ENCODE assay signal across 8 mouse cellular contexts in genomic region chr5:24591268-24591721, GRCm38 (mm10). TPM values are rescaled to one million over a fixed set of nuclear protein-coding genes. Genes with fewer than 3 reads are reported as not detected.
DNase-seq lines count a peak whose midpoint lies in the region; ATAC-seq and TF ChIP-seq lines count a peak whose summit lies in the region.

No protein-coding gene starts in this region.

- peaks cover 42% of the 10 kb centered on the region for H3K27me3 ChIP-seq in midbrain, embryonic 10.5 days (ENCODE audit: low read depth, poor library complexity, severe bottlenecking)
- H3K27me3 ChIP-seq in midbrain, embryonic 15.5 days (replicated peaks), result no peaks in the 10 kb centered on the region
- H3K27me3 ChIP-seq in embryonic facial prominence, embryonic 13.5 days, result peaks cover 13% of the 10 kb centered on the region
- no peaks in the 10 kb centered on the region for H3K27me3 ChIP-seq in intestine, postnatal 0 days (replicated peaks; ENCODE audit: control insufficient read depth, insufficient read depth, low read length)
- H3K27me3 ChIP-seq in midbrain, embryonic 14.5 days (ENCODE audit: control insufficient read depth, insufficient read depth, low read length), result no peaks in the 10 kb centered on the region

- H3K4me3 ChIP-seq in midbrain, embryonic 10.5 days, result peak overlapping the region; percentile 33
- H3K4me3 ChIP-seq in midbrain, embryonic 15.5 days, result no peak overlapping the region
- H3K4me3 ChIP-seq in embryonic facial prominence, embryonic 13.5 days, result no peak overlapping the region
- H3K4me3 ChIP-seq in intestine, postnatal 0 days (ENCODE audit: low read depth, low read length), result 0 out of 2 replicates have a peak overlapping the region, but pooled peaks have one; percentile 1
- no peak overlapping the region for H3K4me3 ChIP-seq in midbrain, embryonic 14.5 days (replicated peaks; ENCODE audit: low read depth, low read length)

- WGBS in midbrain, embryonic 10.5 days, result 22% methylated on average over 23 of the region's 23 CpGs
- 33% methylated on average over 23 of the region's 23 CpGs for WGBS in midbrain, embryonic 15.5 days
- 29% methylated on average over 23 of the region's 23 CpGs for WGBS in embryonic facial prominence, embryonic 13.5 days
- WGBS in intestine, postnatal 0 days, result 37% methylated on average over 23 of the region's 23 CpGs
- WGBS in midbrain, embryonic 14.5 days, result 22% methylated on average over 23 of the region's 23 CpGs

- H3K27ac ChIP-seq in midbrain, embryonic 10.5 days (replicated peaks), result peak overlapping the region; percentile 3
- H3K27ac ChIP-seq in midbrain, embryonic 15.5 days, result no peak overlapping the region
- no peak overlapping the region; the same call in 1 of the 2 replicates for H3K27ac ChIP-seq in embryonic facial prominence, embryonic 13.5 days
- H3K27ac ChIP-seq in intestine, postnatal 0 days (ENCODE audit: low read depth, low read length), result peak overlapping the region; percentile 28; the same call in 1 of the 2 replicates
- 0 out of 2 replicates have a peak overlapping the region, but pooled peaks have one; percentile 8 for H3K27ac ChIP-seq in midbrain, embryonic 14.5 days (replicated peaks; ENCODE audit: low read depth, low read length)

- H3K4me1 ChIP-seq in midbrain, embryonic 10.5 days, result peaks cover 72% of the 10 kb centered on the region
- peaks cover 41% of the 10 kb centered on the region for H3K4me1 ChIP-seq in midbrain, embryonic 15.5 days
- peaks cover 33% of the 10 kb centered on the region for H3K4me1 ChIP-seq in embryonic facial prominence, embryonic 13.5 days
- H3K4me1 ChIP-seq in intestine, postnatal 0 days (replicated peaks; ENCODE audit: control insufficient read depth, insufficient read depth, low read length), result peaks cover 4% of the 10 kb centered on the region; the same call in 1 of the 2 replicates
- peaks cover 22% of the 10 kb centered on the region for H3K4me1 ChIP-seq in midbrain, embryonic 14.5 days (ENCODE audit: control insufficient read depth, insufficient read depth, low read length)

- no peak overlapping the region for H3K9ac ChIP-seq in midbrain, embryonic 15.5 days
- H3K9ac ChIP-seq in embryonic facial prominence, embryonic 13.5 days, result peak overlapping the region; percentile 36; the same call in 1 of the 2 replicates
- no peak overlapping the region for H3K9ac ChIP-seq in intestine, postnatal 0 days (ENCODE audit: low read depth, low read length)
- H3K9ac ChIP-seq in midbrain, embryonic 14.5 days (replicated peaks; ENCODE audit: low read length), result no peak overlapping the region

- H3K9me3 ChIP-seq in midbrain, embryonic 10.5 days (replicated peaks), result no peaks in the 10 kb centered on the region
- H3K9me3 ChIP-seq in midbrain, embryonic 15.5 days, result no peaks in the 10 kb centered on the region
- H3K9me3 ChIP-seq in embryonic facial prominence, embryonic 13.5 days, result no peaks in the 10 kb centered on the region
- no peaks in the 10 kb centered on the region for H3K9me3 ChIP-seq in intestine, postnatal 0 days (ENCODE audit: control insufficient read depth)
- H3K9me3 ChIP-seq in midbrain, embryonic 14.5 days (ENCODE audit: control insufficient read depth, low read length), result no peaks in the 10 kb centered on the region

- TF ChIP-seq CTCF in intestine, postnatal 0 days (IDR thresholded peaks at IDR 0.05; ENCODE audit: low read depth), result no peak

- no peak for DNase-seq in midbrain, embryonic 10.5 days (ENCODE audit: low spot score)
- no peak for DNase-seq in midbrain, embryonic 14.5 days
- no peak for DNase-seq in thymus, adult 18-20 months
- DNase-seq in layer of hippocampus, adult 9-10 months (ENCODE audit: low spot score), result no peak
- no peak for DNase-seq in thymus, postnatal 25 days

- peaks cover 70% of the 10 kb centered on the region for H3K36me3 ChIP-seq in midbrain, embryonic 10.5 days
- peaks cover 33% of the 10 kb centered on the region for H3K36me3 ChIP-seq in midbrain, embryonic 15.5 days (replicated peaks)
- H3K36me3 ChIP-seq in embryonic facial prominence, embryonic 13.5 days, result peaks cover 73% of the 10 kb centered on the region
- peaks cover 40% of the 10 kb centered on the region; the same call in 1 of the 2 replicates for H3K36me3 ChIP-seq in intestine, postnatal 0 days (ENCODE audit: control insufficient read depth, insufficient read depth)
- peaks cover 68% of the 10 kb centered on the region for H3K36me3 ChIP-seq in midbrain, embryonic 14.5 days (ENCODE audit: control insufficient read depth, insufficient read depth, low read length)

- no peak overlapping the region for H3K4me2 ChIP-seq in midbrain, embryonic 15.5 days
- H3K4me2 ChIP-seq in embryonic facial prominence, embryonic 13.5 days, result peak overlapping the region; percentile 14; the same call in 1 of the 2 replicates
- peak overlapping the region; percentile 38 for H3K4me2 ChIP-seq in intestine, postnatal 0 days (replicated peaks; ENCODE audit: low read depth)
- no peak overlapping the region for H3K4me2 ChIP-seq in midbrain, embryonic 14.5 days (ENCODE audit: low read length)

- ATAC-seq in midbrain, embryonic 15.5 days (replicated peaks), result no peak
- no peak for ATAC-seq in embryonic facial prominence, embryonic 13.5 days (ENCODE audit: insufficient number of reproducible peaks, insufficient read depth, low FRiP score, low TSS enrichment, low read depth)
- no peak for ATAC-seq in intestine, postnatal 0 days
- no peak for ATAC-seq in midbrain, embryonic 14.5 days (ENCODE audit: low FRiP score, low TSS enrichment)

RNA-seq across cellular contexts. Expression of gene Chpf2, which starts 4.8 kb away (rescaled TPM):
- polyA plus RNA-seq in midbrain, embryonic 10.5 days (2016; fragmentation: Nextera tagmentation; extraction: Ambion mirVana), result 14.8 and 19.7 TPM in 2 replicates
- polyA plus RNA-seq in midbrain, embryonic 15.5 days (2015; fragmentation: Nextera tagmentation; extraction: Ambion mirVana), result 22.1 and 23.0 TPM in 2 replicates
- 24.2 and 26.4 TPM in 2 replicates for polyA plus RNA-seq in embryonic facial prominence, embryonic 13.5 days (2015; fragmentation: Nextera tagmentation; extraction: Ambion mirVana)
- 23.5 and 24.4 TPM in 2 replicates for polyA plus RNA-seq in intestine, postnatal 0 days (2015; fragmentation: Nextera tagmentation; extraction: Ambion mirVana)
- polyA plus RNA-seq in midbrain, embryonic 14.5 days (2014; fragmentation: Nextera tagmentation; extraction: Ambion mirVana), result 12.4 and 19.4 TPM in 2 replicates

RNA-seq across cellular contexts. Expression of gene Abcf2, which starts 14.0 kb away (rescaled TPM):
- 160 and 170 TPM in 2 replicates for polyA plus RNA-seq in midbrain, embryonic 10.5 days (2016; fragmentation: Nextera tagmentation; extraction: Ambion mirVana)
- 83.8 and 86.4 TPM in 2 replicates for polyA plus RNA-seq in midbrain, embryonic 15.5 days (2015; fragmentation: Nextera tagmentation; extraction: Ambion mirVana)
- 112 and 115 TPM in 2 replicates for polyA plus RNA-seq in embryonic facial prominence, embryonic 13.5 days (2015; fragmentation: Nextera tagmentation; extraction: Ambion mirVana)
- polyA plus RNA-seq in intestine, postnatal 0 days (2015; fragmentation: Nextera tagmentation; extraction: Ambion mirVana), result 40.1 and 40.5 TPM in 2 replicates
- polyA plus RNA-seq in midbrain, embryonic 14.5 days (2014; fragmentation: Nextera tagmentation; extraction: Ambion mirVana), result 79.3 and 88.1 TPM in 2 replicates

RNA-seq across cellular contexts. Expression of gene Smarcd3, which starts 32.9 kb away (rescaled TPM):
- polyA plus RNA-seq in midbrain, embryonic 10.5 days (2016; fragmentation: Nextera tagmentation; extraction: Ambion mirVana), result 32.4 and 44.8 TPM in 2 replicates
- 182 and 186 TPM in 2 replicates for polyA plus RNA-seq in midbrain, embryonic 15.5 days (2015; fragmentation: Nextera tagmentation; extraction: Ambion mirVana)
- polyA plus RNA-seq in embryonic facial prominence, embryonic 13.5 days (2015; fragmentation: Nextera tagmentation; extraction: Ambion mirVana), result 37.4 and 43.5 TPM in 2 replicates
- polyA plus RNA-seq in intestine, postnatal 0 days (2015; fragmentation: Nextera tagmentation; extraction: Ambion mirVana), result 6.6 and 6.8 TPM in 2 replicates
- polyA plus RNA-seq in midbrain, embryonic 14.5 days (2014; fragmentation: Nextera tagmentation; extraction: Ambion mirVana), result 158 and 199 TPM in 2 replicates

RNA-seq across cellular contexts. Expression of gene 4931409K22Rik, which starts 34.7 kb away (rescaled TPM):
- polyA plus RNA-seq in midbrain, embryonic 10.5 days (2016; fragmentation: Nextera tagmentation; extraction: Ambion mirVana), result 0.05 TPM in 1 of 2 replicates, not detected in the other
- 0.06 TPM in 1 of 2 replicates, not detected in the other for polyA plus RNA-seq in midbrain, embryonic 15.5 days (2015; fragmentation: Nextera tagmentation; extraction: Ambion mirVana)
- 0.11 TPM in 1 of 2 replicates, not detected in the other for polyA plus RNA-seq in embryonic facial prominence, embryonic 13.5 days (2015; fragmentation: Nextera tagmentation; extraction: Ambion mirVana)
- polyA plus RNA-seq in intestine, postnatal 0 days (2015; fragmentation: Nextera tagmentation; extraction: Ambion mirVana), result not detected in 2 replicates
- not detected in 2 replicates for polyA plus RNA-seq in midbrain, embryonic 14.5 days (2014; fragmentation: Nextera tagmentation; extraction: Ambion mirVana)

RNA-seq across cellular contexts. Expression of gene Asb10, which starts 50.5 kb away (rescaled TPM):
- polyA plus RNA-seq in midbrain, embryonic 10.5 days (2016; fragmentation: Nextera tagmentation; extraction: Ambion mirVana), result 0.06 and 0.15 TPM in 2 replicates
- polyA plus RNA-seq in midbrain, embryonic 15.5 days (2015; fragmentation: Nextera tagmentation; extraction: Ambion mirVana), result 0.06 and 0.11 TPM in 2 replicates
- polyA plus RNA-seq in embryonic facial prominence, embryonic 13.5 days (2015; fragmentation: Nextera tagmentation; extraction: Ambion mirVana), result 0.56 and 0.63 TPM in 2 replicates
- 0.09 and 0.18 TPM in 2 replicates for polyA plus RNA-seq in intestine, postnatal 0 days (2015; fragmentation: Nextera tagmentation; extraction: Ambion mirVana)
- 0.09 and 0.12 TPM in 2 replicates for polyA plus RNA-seq in midbrain, embryonic 14.5 days (2014; fragmentation: Nextera tagmentation; extraction: Ambion mirVana)

Comparison
In these comparisons a context has a peak if more than half of its experiments do, and no peak if none do; other contexts are left out.
1. H3K27ac ChIP-seq: peak in midbrain, embryonic 10.5 days (single experiment), intestine, postnatal 0 days (single experiment) and midbrain, embryonic 14.5 days (single experiment); none in midbrain, embryonic 15.5 days (single experiment) and embryonic facial prominence, embryonic 13.5 days (single experiment).
2. H3K4me3 ChIP-seq: peak in midbrain, embryonic 10.5 days (single experiment) and intestine, postnatal 0 days (single experiment); none in midbrain, embryonic 15.5 days (single experiment), embryonic facial prominence, embryonic 13.5 days (single experiment) and midbrain, embryonic 14.5 days (single experiment).
3. H3K4me2 ChIP-seq: peak in embryonic facial prominence, embryonic 13.5 days (single experiment) and intestine, postnatal 0 days (single experiment); none in midbrain, embryonic 15.5 days (single experiment) and midbrain, embryonic 14.5 days (single experiment).